In the genomic region with DNA sequence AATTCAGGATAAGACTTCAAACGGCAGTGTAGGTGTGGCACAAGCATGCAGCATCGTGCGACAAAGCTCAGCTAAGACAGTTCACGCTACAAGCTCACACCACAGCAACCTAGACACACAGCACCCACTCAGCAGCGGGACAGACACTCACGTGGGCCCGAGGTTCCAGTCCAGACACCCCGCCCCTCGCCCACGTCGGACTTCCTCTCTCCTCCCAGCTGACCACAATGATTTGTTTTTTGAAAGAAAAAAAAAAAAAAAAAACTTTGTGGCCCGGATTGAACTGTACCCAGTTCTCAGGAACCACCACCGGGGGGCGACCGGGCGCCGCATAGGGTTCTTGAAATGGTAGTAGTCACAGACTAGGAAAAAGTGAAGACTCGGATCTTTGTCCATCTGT, we compare ENCODE assay signal across 8 mouse cellular contexts. TPM values are rescaled to one million over a fixed set of nuclear protein-coding genes. Genes with fewer than 3 reads are reported as not detected.
A peak's percentile ranks its signal among the peaks of the same experiment; 100 is the strongest.
DNase-seq lines count a peak whose midpoint lies in the region; ATAC-seq and TF ChIP-seq lines count a peak whose summit lies in the region.

No protein-coding gene starts in this region.

- intact Hi-C loops in heart, postnatal 25 days (cut with DNase I): loop anchor here (1.0 kb wide), 1 partner anchor 49 kb away; no protein-coding TSS in a partner anchor

- TF ChIP-seq CTCF in ES-Bruce4 (IDR thresholded peaks at IDR 0.05; ENCODE audit: low read depth, low read length): peak; percentile 57
- peak; percentile 53 for TF ChIP-seq CTCF in lung, adult 2 months (IDR thresholded peaks at IDR 0.05; ENCODE audit: insufficient read depth, low read length)

- H3K4me2 ChIP-seq in forebrain, embryonic 14.5 days (ENCODE audit: low read length): peak overlapping the region; percentile 70

- peaks cover 6% of the 10 kb centered on the region; the same call in 1 of the 2 replicates for H3K36me3 ChIP-seq in ES-Bruce4 (ENCODE audit: control insufficient read depth, insufficient read depth, low read length, poor library complexity, severe bottlenecking)
- H3K36me3 ChIP-seq in forebrain, embryonic 14.5 days (ENCODE audit: control insufficient read depth, insufficient read depth, low read length): peaks cover 13% of the 10 kb centered on the region

- H3K4me1 ChIP-seq in ES-Bruce4 (ENCODE audit: control insufficient read depth, insufficient read depth, low read length): no peaks in the 10 kb centered on the region
- H3K4me1 ChIP-seq in forebrain, embryonic 14.5 days (ENCODE audit: control insufficient read depth, insufficient read depth, low read length): peaks cover 12% of the 10 kb centered on the region
- H3K4me1 ChIP-seq in lung, adult 2 months (ENCODE audit: control insufficient read depth, insufficient read depth, low read length): peaks cover 11% of the 10 kb centered on the region; the same call in 1 of the 2 replicates

- no peaks in the 10 kb centered on the region for H3K9me3 ChIP-seq in ES-Bruce4 (replicated peaks; ENCODE audit: control insufficient read depth, insufficient read depth, low read length, poor library complexity, severe bottlenecking)
- no peaks in the 10 kb centered on the region for H3K9me3 ChIP-seq in forebrain, embryonic 14.5 days (replicated peaks; ENCODE audit: control insufficient read depth, low read length)

- H3K27me3 ChIP-seq in ES-Bruce4 (ENCODE audit: control insufficient read depth, insufficient read depth, low read length, poor library complexity, severe bottlenecking): no peaks in the 10 kb centered on the region
- no peaks in the 10 kb centered on the region for H3K27me3 ChIP-seq in forebrain, embryonic 14.5 days (replicated peaks; ENCODE audit: control insufficient read depth, insufficient read depth, low read length)

- peak overlapping the region; percentile 92 for H3K27ac ChIP-seq in ES-Bruce4 (ENCODE audit: insufficient read depth, low read length)
- peak overlapping the region; percentile 97 for H3K27ac ChIP-seq in forebrain, embryonic 14.5 days (ENCODE audit: low read depth, low read length)

- peak overlapping the region; percentile 99 for H3K9ac ChIP-seq in ES-Bruce4 (ENCODE audit: low read depth, poor library complexity, severe bottlenecking)
- peak overlapping the region; percentile 64 for H3K9ac ChIP-seq in forebrain, embryonic 14.5 days (ENCODE audit: low read length)

- TF ChIP-seq EP300 in ES-Bruce4 (IDR thresholded peaks at IDR 0.05; ENCODE audit: insufficient read depth, low read depth, low read length): no peak

- H3K4me3 ChIP-seq in ES-Bruce4 (ENCODE audit: low read depth, low read length): peak overlapping the region; percentile 67
- peak overlapping the region; percentile 97 for H3K4me3 ChIP-seq in forebrain, embryonic 14.5 days (ENCODE audit: low read depth, low read length)
- peak overlapping the region; percentile 52 for H3K4me3 ChIP-seq in lung, adult 2 months (replicated peaks; ENCODE audit: extremely low read depth, low read depth, low read length)

- DNase-seq in c-Kit-positive CD71-positive TER-119-positive erythroid progenitor cells, embryonic 14.5 days (ENCODE audit: low spot score): peak; percentile 73
- peak; percentile 90 for DNase-seq in forebrain, embryonic 14.5 days (ENCODE audit: low spot score)
- DNase-seq in heart, postnatal 25 days (ENCODE audit: low spot score): peak; percentile 89
- peak; percentile 75 to 92 for DNase-seq in layer of hippocampus, adult 18-20 months (ENCODE audit: low spot score in 2 of 2)
- DNase-seq in lung, adult 2 months: peak; percentile 81
- DNase-seq in thymus, adult 18-20 months: peak; percentile 71 to 80

- ATAC-seq in forebrain, embryonic 14.5 days: peak; percentile 21
- ATAC-seq in neutrophil, adult 5-6 weeks (ENCODE audit: extremely low read depth, insufficient number of reproducible peaks, low FRiP score, poor library complexity, severe bottlenecking): peak; percentile 77

- WGBS in forebrain, embryonic 14.5 days: under 1% methylated on average over 18 of the region's 18 CpGs
- WGBS in lung, adult 2 months: 0% methylated on average over 18 of the region's 18 CpGs

- peak; percentile 55 for TF ChIP-seq POLR2A in ES-Bruce4 (IDR thresholded peaks at IDR 0.05; ENCODE audit: insufficient read depth, low read length)
- peak; percentile 91; the same call in 1 of the 2 replicates for TF ChIP-seq POLR2A in lung, adult 2 months (IDR thresholded peaks at IDR 0.05; ENCODE audit: borderline replicate concordance, extremely low read depth, low read depth, low read length)

RNA-seq across cellular contexts. Expression of gene Hnrnpul1, which starts 1.5 kb away (rescaled TPM):
- 155 and 156 TPM in 2 replicates for polyA plus RNA-seq in ES-Bruce4 (2011; ENCODE audit: insufficient read depth, insufficient read length, low read depth, missing spikeins)
- polyA plus RNA-seq in forebrain, embryonic 14.5 days (2014; fragmentation: Nextera tagmentation; extraction: Ambion mirVana): 53.6 and 61.2 TPM in 2 replicates
- total RNA-seq in heart, postnatal 25 days (2021): 10 to 100 TPM; 77.8 TPM
- 100 to 1,000 TPM in 1 of 2 experiments, 10 to 100 TPM in 1; 99.1 to 110 TPM for total RNA-seq in layer of hippocampus, adult 18-20 months (2021)
- 43.8 and 49.9 TPM in 2 replicates for polyA plus RNA-seq in lung, adult 2 months (2012; rRNA removed)
- 198 TPM in 2 replicates for total RNA-seq in neutrophil, adult 5-6 weeks (2017)

RNA-seq across cellular contexts. Expression of gene Axl, which starts 32.5 kb away (rescaled TPM):
- polyA plus RNA-seq in ES-Bruce4 (2011; ENCODE audit: insufficient read depth, insufficient read length, low read depth, missing spikeins): 16.4 and 21.5 TPM in 2 replicates
- polyA plus RNA-seq in forebrain, embryonic 14.5 days (2014; fragmentation: Nextera tagmentation; extraction: Ambion mirVana): 15.8 and 16.7 TPM in 2 replicates
- total RNA-seq in heart, postnatal 25 days (2021): 10 to 100 TPM; 78.6 to 99.4 TPM
- 10 to 100 TPM; 38.2 to 45.2 TPM for total RNA-seq in layer of hippocampus, adult 18-20 months (2021)
- 91.8 and 92.0 TPM in 2 replicates for polyA plus RNA-seq in lung, adult 2 months (2012; rRNA removed)
- total RNA-seq in neutrophil, adult 5-6 weeks (2017): 1.1 and 2.2 TPM in 2 replicates

RNA-seq across cellular contexts. Expression of gene Ccdc97, which starts 37.1 kb away (rescaled TPM):
- polyA plus RNA-seq in ES-Bruce4 (2011; ENCODE audit: insufficient read depth, insufficient read length, low read depth, missing spikeins): 43.4 and 46.9 TPM in 2 replicates
- 39.6 and 40.7 TPM in 2 replicates for polyA plus RNA-seq in forebrain, embryonic 14.5 days (2014; fragmentation: Nextera tagmentation; extraction: Ambion mirVana)
- 10 to 100 TPM; 50.3 to 52.7 TPM for total RNA-seq in heart, postnatal 25 days (2021)
- total RNA-seq in layer of hippocampus, adult 18-20 months (2021): 10 to 100 TPM; 63.4 to 65.6 TPM
- polyA plus RNA-seq in lung, adult 2 months (2012; rRNA removed): 60.0 and 69.2 TPM in 2 replicates
- 30.7 and 31.9 TPM in 2 replicates for total RNA-seq in neutrophil, adult 5-6 weeks (2017)

Comparison
In these comparisons a context has a peak if more than half of its experiments do, and no peak if none do; other contexts are left out.
1. Peak in every context shown above with its lines: DNase-seq, ATAC-seq, H3K4me3 ChIP-seq and H3K27ac ChIP-seq.
2. RNA of gene Axl, which starts 32.5 kb away (total RNA-seq): 78.6 to 99.4 TPM in heart, postnatal 25 days and 38.2 to 45.2 TPM in layer of hippocampus, adult 18-20 months; 1.1 to 2.2 TPM in neutrophil, adult 5-6 weeks; every median in the first group is over 10 times any median in the second.